Mouse (Mus musculus) spleen, adult 18-20 months (tissue): Measurements from ENCODE around the gene Wasf2.

ENCODE experiments used
- DNase-seq, 2 experiments: peaks; one replicate each; pipeline ENCODE4 v3.0.0; 2022; ENCODE audit warnings: mixed read lengths in 2 of 2

Wasf2 gene

GRCm38 (mm10) chr4:133101751-133102150 lies 28.6 kb upstream of the Wasf2 start:
- no peak for DNase-seq

DNA sequence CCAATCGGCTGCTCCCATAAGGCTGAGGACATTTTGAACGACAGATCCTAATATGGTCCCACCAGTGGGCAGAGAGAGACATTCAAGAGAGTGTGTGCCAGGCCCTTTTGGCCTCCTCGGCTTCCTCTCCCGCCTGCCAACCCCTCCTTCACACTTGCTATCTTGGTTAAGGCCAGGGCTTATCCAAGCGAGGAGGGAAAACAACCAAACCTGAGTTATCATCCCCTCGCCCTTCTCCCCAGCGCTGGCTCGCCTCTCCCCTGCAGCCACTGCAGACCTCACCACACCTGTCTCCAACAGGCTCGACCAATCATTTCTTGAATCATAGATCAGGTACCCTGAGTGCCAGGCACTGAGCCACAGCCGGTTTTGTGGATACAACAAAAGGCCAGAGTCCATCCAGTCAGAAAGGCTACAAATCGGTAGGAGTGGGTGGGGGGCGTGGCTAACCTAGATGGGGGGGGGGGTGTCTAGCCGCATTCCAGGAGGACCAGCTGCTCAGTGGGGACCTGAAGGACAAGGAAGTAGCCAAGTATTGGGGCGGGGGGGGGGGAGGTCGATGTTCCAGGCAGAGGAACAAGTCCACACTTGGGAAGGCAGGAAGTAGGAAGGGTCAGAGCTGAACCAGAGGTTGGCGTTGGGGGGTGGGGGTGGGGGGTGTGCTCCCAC lies 26.6 kb upstream of the Wasf2 start:
- no peak for DNase-seq

DNA sequence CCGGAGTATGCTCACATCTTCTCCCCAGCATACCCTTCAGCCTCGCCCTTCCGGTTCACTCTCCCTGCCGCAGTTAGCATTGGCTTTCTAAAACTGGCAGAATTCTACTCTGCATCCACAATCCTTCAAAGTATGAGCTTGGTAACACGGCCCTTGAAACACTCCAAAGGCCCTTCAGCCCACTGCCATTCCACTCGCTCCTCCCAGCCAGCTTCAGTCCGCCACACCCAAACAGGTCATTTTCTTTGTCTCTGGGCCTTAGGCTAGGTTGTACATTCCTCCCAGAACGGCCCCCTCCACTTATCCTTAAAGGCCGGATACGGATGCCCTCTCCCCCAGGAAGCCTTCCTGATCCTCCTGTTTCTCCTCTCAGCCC lies 26.1 kb upstream of the Wasf2 start:
- DNase-seq: no peak

DNA sequence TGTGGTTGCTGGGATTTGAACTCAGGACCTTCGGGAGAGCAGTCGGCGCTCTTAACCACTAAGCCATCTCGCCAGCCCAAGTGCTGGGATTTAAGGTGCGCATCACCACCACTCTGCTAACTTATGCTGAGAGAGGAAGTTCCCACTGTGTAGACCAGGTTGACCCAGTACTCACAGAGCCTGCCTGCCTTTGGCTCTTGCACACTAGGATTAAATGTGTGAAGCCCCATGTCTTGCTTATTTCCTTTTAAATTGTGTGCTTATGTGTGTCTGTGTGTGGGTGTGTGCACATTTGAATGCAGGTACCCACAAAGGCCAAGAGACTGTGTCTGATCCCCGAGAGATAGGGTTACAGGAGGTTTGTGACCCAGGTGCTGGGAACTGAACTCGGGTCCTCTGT lies 23.6 kb upstream of the Wasf2 start:
- no peak for DNase-seq

- DNase-seq: no peak
These were observed 22.5 kb upstream of the Wasf2 start for GRCm38 (mm10) chr4:133107788-133108281.

GRCm38 (mm10) chr4:133108481-133109334 lies 21.6 kb upstream of the Wasf2 start:
- no peak for DNase-seq

DNA sequence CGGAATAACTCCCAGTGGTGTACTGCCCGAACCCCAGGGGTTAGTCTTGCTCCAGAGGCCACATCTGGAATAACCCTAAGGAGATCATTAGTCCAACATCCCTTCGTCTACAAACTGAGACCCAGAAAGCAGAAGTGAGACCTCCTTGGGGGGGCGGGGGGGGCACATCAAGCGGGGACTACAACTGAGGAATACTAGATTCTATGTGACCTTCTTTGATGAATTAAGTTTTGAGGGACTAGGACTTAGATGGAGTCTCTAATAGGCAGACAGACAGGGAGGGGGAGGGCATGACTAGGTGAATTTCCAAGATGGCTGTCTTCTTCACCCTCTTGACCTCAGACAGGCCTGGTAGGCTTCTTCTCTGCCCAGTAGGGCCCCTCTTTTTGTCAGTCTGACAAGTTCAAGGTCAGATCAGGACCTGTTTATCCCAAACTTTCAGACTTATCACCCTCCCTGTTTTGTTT lies 20.9 kb upstream of the Wasf2 start:
- DNase-seq: no peak

DNA sequence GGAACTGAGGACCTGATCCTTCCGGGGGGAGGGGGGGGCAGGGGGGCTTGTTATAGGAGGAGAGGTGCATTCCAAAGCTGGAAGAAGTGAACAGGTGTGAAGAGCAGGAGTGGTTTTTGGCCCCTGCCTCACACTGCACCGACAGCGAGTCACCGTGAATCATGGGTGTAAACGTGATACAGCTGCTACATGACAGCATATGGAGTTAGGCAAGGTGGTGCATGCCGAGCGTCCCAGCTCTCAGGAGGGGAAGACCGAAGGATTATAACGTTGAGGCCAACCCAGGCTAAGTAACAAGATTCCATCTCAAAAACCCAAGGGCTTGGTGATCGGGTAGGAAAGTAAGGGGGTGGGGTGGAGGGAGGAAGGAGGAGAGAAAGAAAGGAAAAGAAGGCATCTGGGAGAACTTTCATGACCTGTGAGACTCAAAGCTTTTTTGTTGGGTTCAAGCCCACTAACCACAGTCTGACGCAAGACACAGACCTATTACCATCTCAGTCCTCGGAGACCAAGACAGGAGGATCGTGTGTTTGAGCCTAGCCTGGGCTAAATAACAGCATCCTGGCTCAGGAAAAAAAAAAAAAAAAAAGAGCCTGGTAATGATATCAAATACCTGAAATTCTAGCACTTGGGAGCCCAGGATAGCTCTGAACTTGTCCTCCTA lies 18.0 kb upstream of the Wasf2 start:
- no peak for DNase-seq

DNA sequence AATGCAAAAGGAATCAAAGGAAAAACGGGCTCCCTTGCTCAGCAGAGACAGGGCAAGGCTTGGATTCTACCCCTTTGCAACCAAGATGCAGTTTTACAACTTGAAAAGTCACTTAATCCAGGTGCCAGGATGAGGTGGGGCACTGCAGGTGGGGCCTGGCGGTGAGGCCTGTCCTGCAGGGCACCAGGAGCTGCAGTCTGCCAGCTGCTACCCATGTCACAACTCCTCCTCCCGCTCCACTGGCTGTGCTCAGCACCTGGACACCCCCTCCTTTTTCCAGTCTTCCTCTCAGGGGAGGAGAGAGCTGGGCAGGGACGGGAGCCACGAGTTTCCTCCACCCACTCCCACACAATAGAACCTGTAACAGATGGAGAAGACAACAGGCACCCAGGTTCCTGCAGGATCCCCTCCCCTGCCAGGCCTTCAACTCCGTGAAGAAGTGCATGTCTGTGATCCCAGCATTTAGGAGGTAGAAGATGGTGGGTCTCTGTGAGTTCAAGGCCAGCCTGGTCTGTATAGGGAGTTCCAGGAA lies 16.9 kb upstream of the Wasf2 start:
- no peak for DNase-seq

- DNase-seq: no peak
These were observed 15.5 kb upstream of the Wasf2 start for GRCm38 (mm10) chr4:133114762-133115161.

DNA sequence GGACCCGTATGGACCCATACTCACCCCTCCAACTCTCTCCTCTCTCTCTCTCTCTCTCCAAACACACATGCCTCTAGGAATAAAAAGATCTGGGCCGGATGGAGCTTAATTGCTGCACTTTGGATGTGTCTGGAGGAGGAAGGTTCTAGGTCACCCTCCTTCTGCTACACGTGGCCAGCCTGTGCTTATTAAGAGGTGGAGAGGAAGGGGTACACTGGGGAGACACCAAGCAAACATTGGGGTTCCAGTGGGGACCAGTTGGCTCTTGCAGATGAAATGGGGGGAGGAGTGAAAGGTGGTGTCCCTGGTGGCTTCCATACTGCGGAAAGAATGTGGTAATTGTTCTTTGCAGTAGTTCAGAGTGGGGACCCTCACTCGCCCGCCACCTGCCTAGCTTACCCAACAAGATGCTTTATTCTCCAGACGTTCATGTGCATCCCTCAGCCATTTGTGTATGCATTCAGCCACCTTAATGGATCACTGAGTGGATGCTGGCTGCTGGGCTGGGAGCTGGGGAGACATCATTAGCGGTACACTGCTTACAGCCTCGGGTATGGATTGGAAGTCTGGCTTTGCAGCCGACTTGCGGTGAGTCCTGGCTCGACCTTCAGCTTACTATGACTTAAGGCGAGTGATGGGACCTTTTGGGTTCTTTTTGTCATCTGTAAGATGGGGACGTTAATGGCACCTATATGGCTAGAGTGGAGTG lies 14.4 kb upstream of the Wasf2 start:
- no peak for DNase-seq

DNA sequence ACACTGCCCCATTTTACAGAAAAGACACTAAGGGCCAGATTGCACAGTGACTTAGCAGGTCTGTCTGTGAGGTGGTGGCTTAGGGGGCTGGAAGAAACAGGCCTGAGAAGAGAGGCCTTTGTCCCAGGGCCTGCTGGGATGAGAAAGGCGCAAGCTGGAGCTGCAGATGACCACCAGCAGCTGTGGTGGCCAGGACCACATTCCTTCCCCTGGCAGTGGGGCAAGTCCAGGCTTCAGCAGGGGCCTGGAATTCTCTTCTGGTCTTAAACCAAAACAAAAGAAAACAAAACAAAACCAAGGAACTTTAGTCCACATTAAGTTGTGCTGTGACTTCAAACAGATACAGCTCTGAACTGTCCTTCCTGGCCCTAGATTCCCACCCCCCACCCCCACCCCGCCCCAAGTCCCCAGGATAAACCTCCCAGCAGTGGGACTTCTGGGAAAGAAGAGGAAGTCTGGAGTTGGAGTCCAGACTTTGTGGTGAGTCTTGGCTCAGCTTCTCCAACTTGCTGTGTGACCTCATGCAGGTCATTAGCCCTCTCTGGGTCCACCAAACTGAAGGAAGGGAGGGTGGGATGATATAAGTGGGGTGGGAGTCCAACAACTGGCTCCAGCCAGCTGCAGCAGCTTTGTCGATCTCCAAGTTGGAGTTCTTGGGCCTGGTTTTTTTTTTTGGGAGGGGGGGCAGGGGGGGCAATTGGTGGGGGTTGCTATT lies 13.4 kb upstream of the Wasf2 start:
- DNase-seq: no peak

GRCm38 (mm10) chr4:133117556-133118411 lies 12.5 kb upstream of the Wasf2 start:
- DNase-seq: no peak

DNA sequence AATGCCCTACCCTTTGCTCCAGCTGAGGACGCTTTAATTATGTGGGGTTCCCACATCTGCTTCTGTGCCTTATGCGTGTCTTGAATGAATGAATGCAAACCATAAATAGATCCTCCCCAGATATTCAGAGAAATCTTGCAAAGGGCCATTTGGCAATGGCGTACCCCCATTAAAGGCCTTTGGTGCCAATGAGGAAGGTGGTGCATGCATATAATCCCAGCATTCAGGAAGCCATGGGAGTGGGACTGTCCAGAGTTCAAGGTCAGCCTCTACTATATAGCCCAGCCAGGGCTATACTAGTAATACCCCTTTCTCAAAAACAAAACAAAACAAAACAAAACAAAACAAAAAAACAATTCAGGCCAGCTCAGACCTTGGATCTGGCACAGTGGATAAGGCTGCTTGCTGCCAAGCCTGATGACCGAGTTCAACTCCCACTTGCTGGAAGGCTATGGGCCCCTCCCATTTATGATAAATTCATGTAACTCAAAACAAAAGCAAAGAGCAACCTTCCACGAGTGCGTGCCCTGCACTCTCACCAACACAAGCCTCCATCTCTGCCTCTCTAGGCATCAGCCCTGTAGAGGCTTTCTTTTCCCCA lies 11.4 kb upstream of the Wasf2 start:
- no peak for DNase-seq

- DNase-seq: no peak
These were observed 10.7 kb upstream of the Wasf2 start for GRCm38 (mm10) chr4:133119579-133119978.

DNA sequence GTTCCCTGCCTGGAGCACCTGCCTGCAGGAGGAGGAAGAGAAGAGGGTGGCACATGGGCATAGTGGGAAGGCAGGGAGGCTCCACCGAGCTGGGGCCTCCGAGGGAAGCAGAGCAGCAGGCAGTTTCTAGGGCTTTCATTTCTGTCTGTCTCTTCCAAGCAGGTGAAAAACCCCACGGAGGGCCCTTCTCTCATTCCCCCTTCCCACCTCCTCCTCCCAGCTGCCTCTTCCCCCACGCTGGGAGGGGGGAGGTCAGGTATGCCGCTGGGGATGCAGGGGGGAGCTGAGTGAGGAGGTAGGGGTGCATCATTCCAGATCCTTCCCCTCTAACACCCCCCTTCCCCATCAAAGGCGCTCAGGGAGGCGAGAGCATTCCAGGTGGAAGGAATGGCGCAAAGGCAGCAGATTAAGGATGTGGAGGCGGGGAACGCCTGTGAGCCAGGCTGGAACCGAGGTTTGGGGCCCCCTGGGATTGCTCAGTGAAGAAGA lies 9.4 kb upstream of the Wasf2 start:
- DNase-seq: no peak

- DNase-seq: no peak
These were observed 8.9 kb upstream of the Wasf2 start for GRCm38 (mm10) chr4:133121416-133121815.

- DNase-seq: no peak
These were observed 8.2 kb upstream of the Wasf2 start for GRCm38 (mm10) chr4:133121974-133122637.

GRCm38 (mm10) chr4:133127079-133127478 lies 3.2 kb upstream of the Wasf2 start:
- no peak for DNase-seq

- no peak for DNase-seq
These were observed 2.4 kb upstream of the Wasf2 start for GRCm38 (mm10) chr4:133127894-133128293.
